Mouse (Mus musculus) spleen, postnatal 4 days (tissue): ENCODE data around the gene Lmo4.

ENCODE experiments used
- DNase-seq, 2 experiments: peaks; one replicate each; pipeline ENCODE4 v3.0.0; 2022; ENCODE audit warnings: low spot score in 2 of 2

Lmo4 gene

DNA sequence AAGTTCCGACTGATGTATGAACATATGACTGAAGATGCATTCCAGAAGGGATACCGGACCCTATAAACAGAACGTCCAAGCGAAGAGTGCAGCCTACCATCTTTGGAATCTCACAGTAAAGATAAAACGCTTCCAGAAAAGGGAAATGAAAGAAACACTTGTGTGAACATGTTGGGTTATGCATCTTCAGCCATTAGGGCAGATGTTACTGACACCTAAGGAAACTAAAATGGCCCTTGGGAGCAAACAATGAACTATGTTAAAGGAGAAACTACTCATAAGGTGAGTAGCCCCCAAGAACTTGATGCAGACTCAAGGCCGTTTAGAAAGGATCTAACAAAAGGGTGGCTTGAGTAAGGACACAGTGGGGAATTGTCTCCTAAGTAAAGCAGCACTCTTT, 54.0 kb downstream of the Lmo4 start:
- no peak for DNase-seq

GRCm38 (mm10) chr3:144148234-144148633, 56.8 kb downstream of the Lmo4 start:
- DNase-seq, result no peak

GRCm38 (mm10) chr3:144147244-144147643, 57.8 kb downstream of the Lmo4 start:
- no peak for DNase-seq

DNA sequence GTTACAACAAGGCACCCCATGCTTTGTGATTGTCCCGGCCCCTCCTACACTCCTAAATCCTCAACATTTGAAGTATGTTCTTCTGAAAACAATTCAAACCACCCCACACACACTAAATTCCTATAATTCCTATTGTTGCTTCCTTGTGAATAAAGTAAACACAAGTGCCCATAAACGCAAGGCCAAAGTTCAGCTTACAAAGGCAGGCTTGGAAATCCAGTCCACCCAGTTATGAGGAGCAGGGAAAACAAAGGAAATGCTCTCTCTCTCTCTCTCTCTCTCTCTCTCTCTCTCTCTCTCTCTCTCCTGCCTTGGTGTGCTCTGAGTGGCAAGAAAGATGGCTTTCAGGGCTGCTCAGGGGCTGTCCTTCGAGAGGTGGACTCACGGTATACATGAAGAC, 61.0 kb downstream of the Lmo4 start:
- no peak for DNase-seq

DNA sequence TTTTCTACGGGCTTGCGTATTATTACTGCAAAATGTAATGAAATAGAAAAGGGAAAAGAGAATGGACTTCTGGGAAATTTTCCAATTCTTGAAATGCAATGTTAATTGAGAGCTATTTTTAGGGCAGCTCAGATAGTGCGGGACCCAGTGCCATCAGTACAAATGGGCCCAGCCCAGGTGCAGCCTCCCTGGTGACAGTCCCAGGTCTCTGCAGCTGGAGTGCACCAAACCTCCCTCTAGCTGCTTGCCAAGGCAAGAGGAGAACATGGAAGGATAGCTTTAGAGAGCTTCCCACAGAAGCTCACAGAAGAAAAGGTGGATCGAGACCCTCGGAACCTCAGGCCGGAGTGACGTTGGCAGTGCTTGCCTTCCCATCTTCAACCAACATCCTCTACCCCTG, 62.1 kb downstream of the Lmo4 start:
- no peak for DNase-seq

GRCm38 (mm10) chr3:144141786-144142185, 63.2 kb downstream of the Lmo4 start:
- DNase-seq, result no peak

DNA sequence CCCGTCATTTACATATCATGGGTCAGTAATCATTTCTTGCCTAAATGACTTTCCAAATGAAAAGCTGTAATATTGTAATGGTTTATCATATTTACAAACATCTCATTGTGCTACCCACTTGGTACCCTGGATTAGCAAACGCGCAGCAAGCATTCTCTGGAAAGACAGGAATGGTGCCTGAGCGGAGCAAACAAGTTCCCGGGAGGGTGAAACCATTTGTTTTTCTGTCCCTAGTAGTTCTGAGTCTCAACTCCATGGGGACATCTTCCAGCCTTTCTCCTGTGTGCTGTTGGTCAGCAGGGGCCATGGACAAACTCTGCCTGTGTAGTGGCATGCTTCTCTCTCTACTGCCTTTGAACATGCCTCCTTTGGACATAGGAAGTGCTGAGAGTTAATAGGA, 64.2 kb downstream of the Lmo4 start:
- no peak for DNase-seq

- no peak for DNase-seq
These were observed 66.4 kb downstream of the Lmo4 start for GRCm38 (mm10) chr3:144138659-144139058.
